Mouse (Mus musculus): ENCODE measurements around the gene Acpp.

GRCm38 (mm10) chr9:104304800-104305199 is 32.7 kb downstream of the Acpp start:
- no peak for TF ChIP-seq CTCF (IDR thresholded peaks at IDR 0.05; ENCODE audit: low read depth, low read length)
- no peak for TF ChIP-seq POLR2A (IDR thresholded peaks at IDR 0.05; ENCODE audit: insufficient read depth, low read length)

All from ES-Bruce4 (cell line).